Mouse (Mus musculus): ENCODE results near the gene Trip11. TPM values are rescaled to one million over a fixed set of nuclear protein-coding genes. Genes with fewer than 3 reads are reported as not detected.

The Trip11 gene
- total and polyA plus RNA-seq, 3 experiments: 5.1 to 12.8 (median 10.4) TPM

DNA sequence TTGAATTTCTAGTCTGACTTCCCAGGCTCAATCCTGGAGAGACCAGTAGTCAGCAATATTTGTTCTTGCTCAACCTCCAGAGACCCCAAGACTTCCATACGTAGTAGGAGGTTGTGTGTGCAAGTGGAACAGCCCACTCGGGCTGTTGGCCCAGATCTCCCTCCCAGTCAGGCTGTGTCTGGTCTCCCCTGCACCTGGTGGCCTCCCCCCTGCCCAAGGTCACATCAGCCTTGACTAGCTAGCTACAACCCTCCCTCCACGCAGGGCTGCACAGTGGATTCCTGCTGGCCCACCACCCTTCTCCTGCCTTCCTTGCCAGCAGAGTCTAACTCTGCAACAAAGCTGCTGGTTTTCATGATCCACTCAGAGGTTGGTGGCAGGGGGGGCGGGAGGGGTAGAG is 81.8 kb downstream of the Trip11 start:
- in situ Hi-C loops (cut with MboI; ENCODE audit: low pct_ligation_motif_present, low pct_unique_long_range_greater_than_20kb, low sequenced_read_pairs) (no loop called here), dilution Hi-C loops (cut with MboI; ENCODE audit: extremely low pct_ligation_motif_present, extremely low pct_unique_long_range_greater_than_20kb, low sequenced_read_pairs) (no loop called here)
- Histone ChIP-seq H3K9me3 (replicated peaks; ENCODE audit: low read length) (no peaks in the 10 kb centered on the region), H3K79me2 (replicated peaks; ENCODE audit: control insufficient read depth, extremely low read depth, insufficient read depth, poor library complexity, severe bottlenecking) (no peaks in the 10 kb centered on the region), H3K9ac (ENCODE audit: insufficient read depth, low read depth) (no peak overlapping the region), H3K36me3 (replicated peaks in 1 of 2; ENCODE audit: control insufficient read depth in 1 of 2, insufficient read depth in 1 of 2, low read length in 1 of 2) (peaks cover 15 to 22% of the 10 kb centered on the region in 2 experiments), H3K27me3 (replicated peaks) (no peaks in the 10 kb centered on the region), H3K4me3 (replicated peaks in 1 of 3; ENCODE audit: low read depth in 2 of 3, low read length in 2 of 3, poor library complexity in 1 of 3) (no peak overlapping the region), H3K4me1 (ENCODE audit: control insufficient read depth in 1 of 2, insufficient read depth in 2 of 2) (no peaks in the 10 kb centered on the region), H3K27ac (ENCODE audit: insufficient read depth, low read depth) (no peak overlapping the region), H3K4me2 (ENCODE audit: insufficient read depth, low read depth, poor library complexity, severe bottlenecking) (no peak overlapping the region)
- DNase-seq (ENCODE audit: extremely low read depth): no peak
- TF ChIP-seq GABPA (IDR thresholded peaks at IDR 0.05; ENCODE audit: insufficient replicate concordance, low read depth, low read length): no peak
- no peak for TF ChIP-seq ELF1 (IDR thresholded peaks at IDR 0.05; ENCODE audit: low read depth, low read length)
- TF ChIP-seq MEF2A (IDR thresholded peaks at IDR 0.05; ENCODE audit: borderline replicate concordance, low read depth, low read length): no peak
- TF ChIP-seq ZMIZ1 (IDR thresholded peaks at IDR 0.05; ENCODE audit: low read depth, low read length): no peak
- no peak for TF ChIP-seq RCOR1 (conservative IDR thresholded peaks at IDR 0.05; ENCODE audit: low read depth, low read length)
- TF ChIP-seq JUN (IDR thresholded peaks at IDR 0.05; ENCODE audit: insufficient read depth, low read depth, low read length): no peak
- no peak for TF ChIP-seq USF1 (IDR thresholded peaks at IDR 0.05; ENCODE audit: low read depth, low read length)
- no peak for TF ChIP-seq CHD2 (IDR thresholded peaks at IDR 0.05; ENCODE audit: low read length)
- no peak for TF ChIP-seq MAFK (IDR thresholded peaks at IDR 0.05; ENCODE audit: insufficient replicate concordance, low read length)

DNA sequence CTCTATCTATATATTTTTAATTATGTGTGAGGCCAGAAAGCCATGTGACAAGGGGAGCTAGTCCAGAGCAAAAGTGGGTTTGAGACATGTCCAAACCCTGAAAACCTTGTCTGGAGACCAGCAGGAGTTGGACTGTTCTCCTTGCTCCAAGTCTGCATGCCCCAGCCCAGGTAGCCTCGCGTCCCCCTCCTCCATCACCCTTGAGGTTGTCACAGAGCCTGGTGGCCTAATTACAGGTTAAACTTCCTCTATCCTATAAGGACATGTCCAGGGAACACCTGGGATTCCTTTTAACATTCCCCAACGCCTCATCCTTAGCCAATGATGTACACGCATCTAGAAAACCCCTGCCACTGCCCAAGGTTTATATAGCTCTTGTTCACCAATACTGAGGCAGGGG is 89.9 kb downstream of the Trip11 start:
- Histone ChIP-seq H3K79me2 (replicated peaks; ENCODE audit: control insufficient read depth, extremely low read depth, insufficient read depth, poor library complexity, severe bottlenecking) (no peaks in the 10 kb centered on the region), H3K4me1 (ENCODE audit: control insufficient read depth in 1 of 2, insufficient read depth in 2 of 2) (peaks cover 0 to 5% of the 10 kb centered on the region in 2 experiments; a peak in 1 of 4 replicates), H3K4me2 (ENCODE audit: insufficient read depth, low read depth, poor library complexity, severe bottlenecking) (no peak overlapping the region), H3K4me3 (replicated peaks in 1 of 3; ENCODE audit: low read depth in 2 of 3, low read length in 2 of 3, poor library complexity in 1 of 3) (no peak overlapping the region), H3K9me3 (replicated peaks; ENCODE audit: low read length) (no peaks in the 10 kb centered on the region), H3K27me3 (replicated peaks) (no peaks in the 10 kb centered on the region), H3K36me3 (replicated peaks in 1 of 2; ENCODE audit: control insufficient read depth in 1 of 2, insufficient read depth in 1 of 2, low read length in 1 of 2) (no peaks in the 10 kb centered on the region), H3K9ac (ENCODE audit: insufficient read depth, low read depth) (no peak overlapping the region), H3K27ac (ENCODE audit: insufficient read depth, low read depth) (no peak overlapping the region)
- no peak for DNase-seq (ENCODE audit: extremely low read depth)
- dilution Hi-C loops (cut with MboI; ENCODE audit: extremely low pct_ligation_motif_present, extremely low pct_unique_long_range_greater_than_20kb, low sequenced_read_pairs): no loop called here
- TF ChIP-seq USF1 (IDR thresholded peaks at IDR 0.05; ENCODE audit: low read depth, low read length) (no peak), MAZ (IDR thresholded peaks at IDR 0.05; ENCODE audit: low read depth, low read length) (no peak), GABPA (IDR thresholded peaks at IDR 0.05; ENCODE audit: insufficient replicate concordance, low read depth, low read length) (no peak), CTCF (conservative IDR thresholded peaks at IDR 0.05 in 1 of 2, IDR thresholded peaks at IDR 0.05 in 1 of 2; ENCODE audit: low read depth in 2 of 2, low read length in 2 of 2) (no peak)
- in situ Hi-C loops (cut with MboI; ENCODE audit: low pct_ligation_motif_present, low pct_unique_long_range_greater_than_20kb, low sequenced_read_pairs): loop anchor here (25.0 kb wide), 1 partner anchor 364 kb away; no protein-coding TSS in a partner anchor

DNA sequence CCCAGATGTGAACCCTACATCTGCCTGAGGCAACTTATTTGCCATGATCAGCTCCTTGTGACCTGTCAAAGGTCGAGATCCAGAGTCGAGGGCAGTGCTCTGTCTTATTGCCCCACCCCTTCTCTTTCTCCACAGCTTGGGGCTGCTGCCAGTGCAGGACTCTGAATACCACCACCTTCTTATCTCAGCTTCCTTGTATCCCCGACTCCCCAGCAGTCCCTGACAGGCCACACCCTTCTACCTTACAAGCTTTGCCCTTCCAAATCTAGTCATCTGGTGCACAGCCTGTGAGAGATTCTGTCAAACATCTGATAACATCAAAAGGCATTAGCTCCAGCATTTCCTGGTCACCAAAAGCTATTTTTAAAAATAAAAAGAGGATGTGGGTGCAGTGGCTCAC is 91.5 kb downstream of the Trip11 start:
- dilution Hi-C loops (cut with MboI; ENCODE audit: extremely low pct_ligation_motif_present, extremely low pct_unique_long_range_greater_than_20kb, low sequenced_read_pairs): no loop called here
- Histone ChIP-seq H3K27ac (ENCODE audit: insufficient read depth, low read depth) (no peak overlapping the region), H3K9me3 (replicated peaks; ENCODE audit: low read length) (no peaks in the 10 kb centered on the region), H3K9ac (ENCODE audit: insufficient read depth, low read depth) (no peak overlapping the region), H3K27me3 (replicated peaks) (no peaks in the 10 kb centered on the region), H3K4me2 (ENCODE audit: insufficient read depth, low read depth, poor library complexity, severe bottlenecking) (no peak overlapping the region), H3K36me3 (replicated peaks in 1 of 2; ENCODE audit: control insufficient read depth in 1 of 2, insufficient read depth in 1 of 2, low read length in 1 of 2) (no peaks in the 10 kb centered on the region), H3K4me1 (ENCODE audit: control insufficient read depth in 1 of 2, insufficient read depth in 2 of 2) (peaks cover 0 to 5% of the 10 kb centered on the region in 2 experiments; a peak in 1 of 4 replicates), H3K4me3 (replicated peaks in 1 of 3; ENCODE audit: low read depth in 2 of 3, low read length in 2 of 3, poor library complexity in 1 of 3) (no peak overlapping the region), H3K79me2 (replicated peaks; ENCODE audit: control insufficient read depth, extremely low read depth, insufficient read depth, poor library complexity, severe bottlenecking) (no peaks in the 10 kb centered on the region)
- DNase-seq (ENCODE audit: extremely low read depth): no peak
- in situ Hi-C loops (cut with MboI; ENCODE audit: low pct_ligation_motif_present, low pct_unique_long_range_greater_than_20kb, low sequenced_read_pairs): loop anchor here (25.0 kb wide), 1 partner anchor 366 kb away; no protein-coding TSS in a partner anchor
- TF ChIP-seq ZC3H11A (IDR thresholded peaks at IDR 0.05; ENCODE audit: low read depth, low read length): no peak
